Mouse (Mus musculus) frontal cortex, adult (tissue): ENCODE results near the gene 2010300C02Rik.

Experiments used
- ATAC-seq: cut with Nextera tagmentation; 2 replicates; pipeline ENCODE4 v1.9.2; 2017; ENCODE audit warnings: mild to moderate bottlenecking, moderate library complexity, mixed read lengths; ENCODE audit not compliant: low TSS enrichment

Gene 2010300C02Rik

GRCm38 (mm10) chr1:37667386-37667785 is 52.5 kb downstream of the 2010300C02Rik start:
- ATAC-seq: no peak

DNA sequence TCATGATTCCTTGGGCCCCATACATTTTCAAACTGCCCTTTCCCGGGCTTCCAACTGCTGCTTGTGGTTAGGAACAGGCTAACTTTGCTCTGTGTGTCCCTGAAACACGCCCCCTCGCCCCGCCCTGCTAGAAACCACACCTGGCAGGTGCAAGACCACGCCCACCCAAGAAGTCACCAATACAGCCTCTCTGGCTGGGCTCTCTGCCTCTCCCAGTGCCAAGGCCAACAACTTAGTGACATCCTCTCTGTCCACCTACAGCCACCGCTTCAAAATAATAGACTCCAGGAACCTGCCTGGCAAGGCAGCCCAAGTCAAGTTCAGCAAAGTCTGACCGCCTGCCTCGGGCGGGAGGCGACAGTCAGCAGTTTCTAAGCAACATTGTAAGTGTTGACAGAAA is 53.3 kb downstream of the 2010300C02Rik start:
- ATAC-seq: no peak

DNA sequence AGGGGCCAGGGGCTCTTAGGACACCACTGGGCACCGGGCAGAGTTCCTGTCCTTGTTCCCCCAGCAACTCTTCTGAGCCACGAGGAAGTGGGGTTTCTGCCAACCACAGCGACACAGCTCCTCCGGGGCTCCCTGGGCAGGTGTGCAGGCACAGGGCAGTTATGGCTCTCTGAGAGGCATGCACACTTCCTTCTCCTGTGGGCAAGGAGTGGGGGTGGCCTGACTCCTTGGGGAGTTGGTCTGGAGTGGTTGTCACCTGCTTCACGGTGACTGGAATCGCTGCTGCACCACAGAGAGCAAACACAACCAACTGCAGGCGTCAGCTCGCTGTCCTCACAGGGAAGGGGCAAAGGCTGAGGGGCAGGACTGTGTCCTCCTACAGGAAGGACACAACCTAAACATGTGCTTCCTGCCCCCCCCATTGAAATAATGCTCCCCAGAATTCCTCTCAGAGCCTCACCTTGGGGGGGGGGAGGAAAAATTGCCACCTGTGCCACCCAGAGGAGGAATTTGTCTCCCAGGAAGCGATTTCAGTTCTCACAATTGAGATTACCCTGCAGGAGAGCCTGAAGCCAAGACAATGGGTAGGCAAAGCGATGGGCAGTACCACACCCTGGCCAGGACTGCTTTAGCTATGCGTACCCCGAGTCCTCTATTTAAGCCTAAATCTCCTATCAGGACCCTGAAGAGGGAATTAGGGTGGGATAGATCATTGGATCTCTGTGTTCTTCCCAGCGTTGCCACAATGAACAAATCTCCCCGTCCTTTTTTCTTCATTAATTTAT is 54.2 kb downstream of the 2010300C02Rik start:
- no peak for ATAC-seq

DNA sequence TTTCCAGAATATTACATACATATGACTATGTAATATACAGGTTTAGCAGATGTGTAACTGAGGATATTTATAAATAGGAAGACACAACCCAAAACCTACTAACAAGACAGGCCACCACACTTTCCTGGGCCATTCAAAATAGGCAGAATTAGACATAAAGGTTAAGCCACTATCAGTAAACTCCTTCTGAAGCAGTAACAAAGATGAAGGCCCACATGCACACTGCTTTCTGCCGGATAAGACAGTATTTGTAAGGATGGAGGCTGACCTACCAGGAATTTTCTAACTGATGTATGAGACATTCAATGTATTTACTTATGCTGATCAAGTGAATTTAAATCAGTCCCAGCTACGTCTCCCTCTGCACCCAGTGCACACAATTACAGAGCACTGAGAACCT is 55.4 kb downstream of the 2010300C02Rik start:
- no peak for ATAC-seq

GRCm38 (mm10) chr1:37663606-37664005 is 56.3 kb downstream of the 2010300C02Rik start:
- ATAC-seq: peak; percentile 28

DNA sequence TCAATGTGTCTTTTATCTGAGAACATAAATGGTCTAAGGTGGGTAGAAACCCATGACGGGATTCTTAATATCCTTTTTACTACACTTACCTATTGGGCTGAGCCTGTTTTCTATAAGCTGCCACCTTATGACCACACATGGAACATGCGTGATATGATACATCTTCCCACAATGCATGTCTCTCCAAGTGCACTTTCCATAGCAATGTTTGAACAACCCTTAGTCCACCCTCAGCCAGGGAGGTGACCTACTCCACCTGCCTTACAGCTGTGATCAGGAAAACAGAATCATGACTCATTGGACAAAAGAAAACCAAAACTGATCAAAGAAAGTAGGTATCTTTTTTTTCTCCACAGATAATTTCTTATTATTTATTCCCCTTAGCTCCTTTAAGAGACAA is 63.9 kb downstream of the 2010300C02Rik start:
- no peak for ATAC-seq

DNA sequence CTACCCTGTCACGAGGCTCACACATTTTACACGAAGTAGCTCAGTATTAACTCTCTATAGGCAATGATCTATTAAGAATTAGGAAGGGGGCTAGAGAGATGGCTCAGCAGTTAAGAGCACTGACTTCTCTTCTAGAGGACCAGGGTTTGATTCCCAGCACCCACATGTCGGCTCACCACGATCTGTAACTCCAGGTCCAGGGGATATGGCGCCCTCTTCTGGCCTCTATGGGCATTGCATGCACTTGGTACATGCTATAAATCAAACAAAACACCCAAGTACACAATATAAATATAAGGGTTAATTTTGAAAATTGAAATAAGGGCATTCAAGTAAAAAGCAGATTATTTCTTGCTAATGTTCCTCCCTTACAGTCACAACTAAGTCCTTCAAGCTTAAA is 65.9 kb downstream of the 2010300C02Rik start:
- ATAC-seq: no peak

DNA sequence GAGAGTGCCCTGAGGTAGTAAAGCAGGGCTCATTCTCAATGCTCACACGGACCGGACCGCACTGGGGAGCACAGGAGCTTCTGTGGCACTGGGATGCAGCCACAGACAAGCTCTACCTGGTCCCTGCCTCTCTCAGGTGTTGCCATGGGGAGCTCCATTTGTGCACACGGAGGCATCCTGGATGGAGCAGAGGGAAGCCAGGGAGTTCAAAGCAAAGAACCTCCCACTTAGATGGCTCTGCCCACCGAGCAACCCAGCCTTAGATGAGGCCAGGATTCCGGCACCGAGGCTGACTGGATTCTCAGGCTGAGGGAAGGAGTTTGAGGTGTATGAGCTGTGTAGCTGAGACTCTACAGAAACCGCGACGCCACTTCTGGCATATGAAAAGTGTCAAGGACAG is 72.8 kb downstream of the 2010300C02Rik start:
- ATAC-seq: no peak

DNA sequence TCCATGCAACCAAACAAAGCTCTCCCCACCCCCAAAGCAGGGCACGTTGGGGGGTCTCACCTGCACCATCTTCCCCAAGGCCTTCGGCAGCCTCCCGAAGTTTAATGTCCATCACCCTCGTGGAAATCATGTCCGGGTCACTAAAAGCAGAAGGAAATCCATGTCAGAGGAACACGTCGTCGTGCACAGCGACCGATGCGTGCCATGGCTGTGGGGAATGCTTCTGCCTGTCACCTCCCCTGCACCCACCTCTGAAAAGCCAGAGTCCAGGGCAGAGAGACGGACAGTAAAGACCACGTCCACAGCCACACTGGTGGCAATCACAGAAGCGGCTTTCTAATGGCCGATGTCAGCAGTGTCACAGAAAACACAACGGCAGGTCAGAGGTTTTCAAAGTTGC is 75.4 kb downstream of the 2010300C02Rik start:
- ATAC-seq: no peak

DNA sequence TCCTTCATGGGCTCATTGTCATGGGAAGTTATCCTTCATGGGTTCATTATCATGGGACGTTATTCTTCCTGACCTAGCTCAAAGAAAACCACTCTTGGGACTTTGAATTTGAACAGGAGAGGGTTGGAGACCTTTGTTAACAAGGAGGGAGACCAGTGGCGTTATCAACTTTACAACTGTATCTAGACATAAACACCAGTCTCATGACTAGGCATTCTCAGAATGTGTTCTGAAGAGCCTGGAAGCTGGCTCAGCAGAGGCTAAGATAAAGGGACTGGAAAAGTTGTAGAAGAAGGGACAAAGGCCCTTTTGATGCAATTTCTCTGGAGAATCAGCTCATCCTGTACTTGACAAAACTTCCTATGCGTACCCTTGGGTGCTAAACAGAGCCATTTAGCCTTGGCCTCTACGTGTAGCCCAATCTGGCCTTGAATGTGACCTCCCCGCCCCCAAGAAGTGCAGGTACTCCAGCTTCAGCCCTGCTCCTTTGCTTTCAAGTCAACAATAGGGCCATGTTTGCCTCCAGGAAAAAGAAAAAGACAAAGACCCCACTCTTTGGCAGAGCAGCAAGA is 76.0 kb downstream of the 2010300C02Rik start:
- ATAC-seq: no peak

DNA sequence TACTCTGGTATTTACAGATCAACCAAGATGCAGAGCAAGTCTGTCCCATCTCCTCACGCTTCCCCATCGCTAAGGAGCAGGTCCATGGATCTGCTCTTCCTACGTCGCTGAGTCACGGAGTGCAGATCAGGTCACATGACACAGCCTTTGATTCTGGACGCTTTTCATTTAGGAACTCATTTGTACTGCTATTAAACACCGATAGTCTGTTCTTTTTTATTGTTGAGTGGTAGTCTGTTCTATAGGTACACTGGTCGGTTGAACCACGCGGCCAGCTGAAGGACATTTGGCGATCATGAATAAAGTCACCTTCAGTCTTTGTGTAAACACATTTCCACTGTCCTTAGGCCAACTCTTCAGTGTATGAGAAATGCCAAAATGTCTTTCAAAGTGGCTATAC is 78.5 kb downstream of the 2010300C02Rik start:
- no peak for ATAC-seq

GRCm38 (mm10) chr1:37639101-37639500 is 80.8 kb downstream of the 2010300C02Rik start:
- ATAC-seq: peak; percentile 94

DNA sequence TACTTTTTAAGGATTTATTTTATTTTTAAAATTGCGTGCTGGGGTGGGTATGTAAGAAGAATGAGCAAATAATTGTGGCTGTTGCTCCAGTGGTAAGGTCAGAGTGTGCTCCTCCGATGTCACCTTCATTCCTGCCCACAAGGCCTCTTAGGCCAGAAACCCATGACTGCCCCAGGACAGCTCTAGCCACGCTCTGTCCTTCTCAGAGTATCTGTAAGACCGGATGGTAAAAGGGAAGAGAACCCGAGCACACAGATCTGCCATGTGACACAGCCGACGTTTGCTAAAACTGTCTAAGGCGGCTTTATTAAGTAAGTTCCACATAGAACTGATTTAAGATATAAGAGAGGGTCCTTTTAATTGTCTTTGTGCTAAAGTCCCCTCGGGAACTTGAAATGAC is 81.3 kb downstream of the 2010300C02Rik start:
- ATAC-seq: no peak

DNA sequence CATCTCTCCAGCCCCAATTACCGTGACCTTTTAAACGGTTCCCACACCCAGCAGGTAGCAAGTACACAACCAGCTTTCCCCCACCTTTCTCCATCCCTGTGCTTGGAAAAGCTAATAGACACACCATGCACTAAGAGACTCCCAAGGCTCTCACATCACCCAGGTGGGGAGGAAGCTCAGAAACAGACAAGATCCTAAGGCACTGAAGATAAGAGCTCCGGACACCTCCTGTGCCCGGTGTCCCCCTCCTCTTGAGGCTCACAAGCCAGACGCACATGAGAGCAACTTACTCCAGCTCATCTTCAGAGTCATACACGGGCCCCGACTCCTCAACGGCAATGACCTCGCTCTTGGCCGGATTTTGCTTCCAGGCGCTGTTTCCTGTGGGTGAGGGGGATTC is 82.3 kb downstream of the 2010300C02Rik start:
- no peak for ATAC-seq

DNA sequence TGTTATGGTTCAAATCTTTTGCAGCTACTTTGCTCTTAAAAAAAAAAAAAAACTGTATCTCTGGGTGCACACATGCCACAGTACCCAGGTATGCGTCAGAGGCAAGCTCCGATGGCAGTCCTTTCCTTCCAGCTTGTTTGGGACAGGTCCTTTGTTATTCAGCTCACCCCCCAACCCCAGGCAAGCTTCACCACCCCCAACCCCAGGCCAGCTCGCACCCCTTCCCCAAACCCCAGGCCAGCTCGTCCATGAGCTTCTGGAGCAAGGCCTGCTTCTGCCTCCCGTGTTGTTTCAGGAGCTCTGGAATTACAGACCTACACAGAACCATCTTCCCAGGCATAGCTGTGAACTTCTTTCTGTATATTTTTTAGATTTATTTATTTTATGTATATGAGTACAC is 83.1 kb downstream of the 2010300C02Rik start:
- no peak for ATAC-seq

DNA sequence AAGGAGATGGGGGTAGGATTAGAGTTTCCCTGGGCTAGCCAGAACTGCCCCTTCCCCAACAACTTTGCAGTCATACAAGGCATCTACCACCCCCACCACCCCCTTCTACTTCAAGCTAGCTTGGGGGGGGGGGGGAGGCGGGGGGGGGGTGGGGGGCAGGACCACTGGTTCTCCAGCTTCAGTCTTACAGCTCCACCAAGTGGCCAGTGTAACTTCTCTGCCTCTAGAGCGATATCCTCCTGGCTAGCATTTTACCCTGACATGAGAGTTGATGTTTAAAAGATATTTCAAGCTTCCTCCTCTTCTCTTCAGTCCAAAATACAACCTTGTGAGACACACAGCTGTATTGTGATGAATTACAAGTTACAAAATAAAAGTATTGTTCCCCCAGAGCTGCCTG is 83.7 kb downstream of the 2010300C02Rik start:
- no peak for ATAC-seq

GRCm38 (mm10) chr1:37635716-37636115 is 84.2 kb downstream of the 2010300C02Rik start:
- no peak for ATAC-seq

GRCm38 (mm10) chr1:37634658-37635057 is 85.2 kb downstream of the 2010300C02Rik start:
- ATAC-seq: no peak

DNA sequence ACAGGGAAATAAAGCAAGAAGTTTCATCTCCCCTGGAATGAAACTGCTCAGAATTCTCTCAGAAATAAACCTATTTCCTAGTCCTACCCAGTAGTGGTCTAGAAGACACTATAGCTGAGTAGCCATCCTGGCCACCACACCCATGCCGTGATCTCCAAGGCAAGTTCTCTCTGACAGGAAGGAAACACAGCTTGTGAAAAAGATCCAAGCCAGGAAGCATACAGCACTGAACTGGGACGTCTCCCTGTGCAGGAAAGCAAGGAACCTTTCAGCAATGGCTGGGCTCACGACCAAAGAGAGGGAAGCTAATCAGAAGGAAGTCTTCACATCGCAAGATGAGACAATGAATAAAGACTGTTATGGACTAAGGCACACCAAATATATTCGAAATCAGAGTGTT is 86.4 kb downstream of the 2010300C02Rik start:
- ATAC-seq: no peak

DNA sequence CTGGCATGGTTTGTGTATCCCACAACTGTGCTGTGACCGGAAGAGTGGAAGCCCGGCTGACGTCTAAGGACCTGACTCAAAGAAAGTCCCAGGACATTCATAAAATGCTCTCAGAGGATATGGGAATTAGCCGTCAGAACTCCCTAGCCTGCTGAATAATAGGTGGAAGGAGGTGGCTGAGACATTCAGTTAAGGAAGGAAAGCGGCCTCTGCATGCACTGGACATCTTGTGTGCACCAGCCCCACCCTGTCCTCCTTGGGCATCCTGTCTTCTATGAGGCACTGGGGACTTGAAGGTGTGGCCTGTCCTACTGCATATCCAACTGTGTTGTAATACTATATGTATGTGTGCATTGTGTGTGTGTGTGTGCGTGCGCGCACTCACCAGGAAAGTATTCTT is 87.5 kb downstream of the 2010300C02Rik start:
- no peak for ATAC-seq

DNA sequence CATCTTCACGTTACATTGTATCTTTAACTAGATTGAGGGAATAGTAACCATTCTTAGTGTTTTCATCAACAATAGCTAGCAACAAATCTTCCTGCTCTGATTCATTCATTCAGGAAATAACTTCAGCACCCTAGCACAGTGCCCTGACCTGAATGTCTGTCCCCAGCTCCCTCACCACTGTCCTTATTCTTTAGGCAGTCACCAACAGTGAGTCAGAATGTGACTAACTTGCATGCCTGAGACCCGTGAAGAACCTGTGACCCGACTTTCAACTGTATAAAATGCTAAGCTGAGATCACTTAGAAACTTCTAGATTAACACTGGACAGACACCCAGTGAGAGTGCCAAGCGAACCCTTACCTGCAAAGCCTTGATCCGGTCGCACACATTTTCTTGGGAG is 88.4 kb downstream of the 2010300C02Rik start:
- no peak for ATAC-seq

DNA sequence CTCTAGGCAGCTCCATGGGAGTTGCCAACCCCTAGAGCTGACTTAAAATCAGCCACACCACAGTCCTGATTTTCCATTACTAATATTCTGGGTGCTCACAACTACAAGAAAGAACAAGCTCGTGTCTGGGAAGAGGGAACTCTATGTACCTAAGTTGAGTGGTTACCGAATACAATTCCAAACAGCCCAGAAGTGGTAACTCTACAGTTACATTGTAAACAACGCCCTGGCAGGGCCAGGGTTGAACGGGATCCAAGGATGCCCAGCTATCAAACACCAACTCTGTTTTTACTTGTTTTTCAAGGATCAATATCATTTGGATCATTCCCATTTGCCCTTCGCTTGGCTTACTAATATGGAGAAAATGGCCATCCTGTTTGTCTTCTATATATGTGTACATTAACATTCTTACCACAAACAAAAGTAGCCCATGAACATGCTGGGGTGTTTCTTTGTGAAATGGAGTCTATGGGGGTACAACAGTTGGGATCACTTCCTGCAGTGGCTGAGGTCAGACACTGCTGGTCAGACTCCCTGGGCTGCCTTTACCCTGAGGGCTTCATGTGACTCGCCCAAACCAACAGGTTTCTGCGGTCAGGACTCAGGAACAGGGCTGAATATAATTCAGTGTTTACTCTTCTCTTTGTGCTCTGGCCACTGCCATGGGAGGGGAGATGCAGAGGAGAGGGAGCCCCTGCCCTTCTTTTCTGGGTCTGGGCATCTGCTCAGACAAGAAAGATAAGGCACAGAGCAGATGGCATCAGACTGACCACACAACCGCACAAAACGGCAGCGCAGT is 89.3 kb downstream of the 2010300C02Rik start:
- ATAC-seq: no peak

DNA sequence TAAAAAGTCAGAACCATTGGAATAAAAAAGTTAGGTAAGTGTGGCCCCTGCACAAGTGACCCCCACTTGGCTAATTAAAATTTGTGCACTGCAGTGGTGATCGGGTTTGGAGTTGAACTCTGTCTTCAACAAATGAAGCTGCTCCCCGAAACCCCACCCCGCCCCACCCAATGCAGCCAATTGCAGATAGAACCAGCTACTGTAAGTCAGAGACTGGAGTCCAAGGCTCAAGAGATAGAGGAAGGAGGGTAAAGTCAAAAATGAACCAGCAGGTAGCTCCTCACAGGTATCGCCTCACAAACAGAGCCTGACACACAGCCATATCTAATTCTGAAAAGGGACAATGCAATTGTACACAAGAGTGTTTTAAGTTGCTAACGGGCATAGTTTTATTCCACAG is 90.0 kb downstream of the 2010300C02Rik start:
- no peak for ATAC-seq
